Mouse (Mus musculus): ENCODE data around the gene Lix1. TPM values are rescaled to one million over a fixed set of nuclear protein-coding genes. Genes with fewer than 3 reads are reported as not detected.

Lix1 gene
- total RNA-seq (2021) = 1 to 10 TPM; 2.9 to 3.2 TPM
- long read RNA-seq, experiment 1, partial matches to known transcripts = 0 of 2 reads
- long read RNA-seq, experiment 1, other reads (novel, unspliced or antisense) = 1 of 2 reads
- long read RNA-seq, experiment 2, transcript Lix1-202 (3 exons, 2,678 nt) = major isoform, 6 of 8 reads
- long read RNA-seq, experiment 2, partial matches to known transcripts = 0 of 8 reads
- long read RNA-seq, experiment 2, other reads (novel, unspliced or antisense) = 2 of 8 reads

GRCm38 (mm10) chr17:17402222-17403004 lies at the start of gene Lix1:
TSS of gene Lix1 (plus strand) at chr17:17402672.
- intact Hi-C loops (cut with DNase I; ENCODE audit: low total_unique reads) = no loop called here
- DNase-seq = peak; percentile 33

- no peak for DNase-seq
- intact Hi-C loops (cut with DNase I; ENCODE audit: low total_unique reads) = no loop called here
These were observed 28.9 kb upstream of the Lix1 start for GRCm38 (mm10) chr17:17373550-17373917.

- intact Hi-C loops (cut with DNase I; ENCODE audit: low total_unique reads) = no loop called here
- DNase-seq = peak; percentile 94
These were observed 28.3 kb upstream of the Lix1 start, which contains the start of gene Riok2 for GRCm38 (mm10) chr17:17373918-17374910. TSS of gene Riok2 (plus strand) at chr17:17374309.

GRCm38 (mm10) chr17:17375581-17375980 lies 26.9 kb upstream of the Lix1 start:
- no peak for DNase-seq
- intact Hi-C loops (cut with DNase I; ENCODE audit: low total_unique reads) = no loop called here

GRCm38 (mm10) chr17:17383703-17384102 lies 18.8 kb upstream of the Lix1 start:
- intact Hi-C loops (cut with DNase I; ENCODE audit: low total_unique reads) = no loop called here
- no peak for DNase-seq

GRCm38 (mm10) chr17:17384502-17384901 lies 18.0 kb upstream of the Lix1 start:
- no peak for DNase-seq
- intact Hi-C loops (cut with DNase I; ENCODE audit: low total_unique reads) = no loop called here

GRCm38 (mm10) chr17:17386117-17386516 lies 16.4 kb upstream of the Lix1 start:
- no peak for DNase-seq
- intact Hi-C loops (cut with DNase I; ENCODE audit: low total_unique reads) = no loop called here

- intact Hi-C loops (cut with DNase I; ENCODE audit: low total_unique reads) = loop anchor here (10.0 kb wide), 2 partner anchors 133 to 353 kb away; no protein-coding TSS in a partner anchor
These were observed 10.6 kb upstream of the Lix1 start for GRCm38 (mm10) chr17:17391823-17392222.

GRCm38 (mm10) chr17:17392863-17393262 lies 9.6 kb upstream of the Lix1 start:
- intact Hi-C loops (cut with DNase I; ENCODE audit: low total_unique reads) = loop anchor here (10.0 kb wide), 2 partner anchors 132 to 352 kb away; no protein-coding TSS in a partner anchor
- no peak for DNase-seq

More at GRCm38 (mm10) chr17:17391823-17392222, 10.6 kb upstream of the Lix1 start:
- DNase-seq = no peak

- intact Hi-C loops (cut with DNase I; ENCODE audit: low total_unique reads) = loop anchor here (10.0 kb wide), 2 partner anchors 132 to 352 kb away; no protein-coding TSS in a partner anchor
- DNase-seq = no peak
These were observed 9.2 kb upstream of the Lix1 start for GRCm38 (mm10) chr17:17393300-17393699.

- intact Hi-C loops (cut with DNase I; ENCODE audit: low total_unique reads) = loop anchor here (10.0 kb wide), 2 partner anchors 130 to 350 kb away; no protein-coding TSS in a partner anchor
- DNase-seq = peak; percentile 68
These were observed 8.1 kb upstream of the Lix1 start for GRCm38 (mm10) chr17:17394336-17394735.

- intact Hi-C loops (cut with DNase I; ENCODE audit: low total_unique reads) = loop anchor here (5.0 to 10.0 kb wide), 3 partner anchors 128 to 348 kb away; no protein-coding TSS in a partner anchor
- no peak for DNase-seq
These were observed 5.6 kb upstream of the Lix1 start for GRCm38 (mm10) chr17:17396869-17397268.

- intact Hi-C loops (cut with DNase I; ENCODE audit: low total_unique reads) = loop anchor here (5.0 to 10.0 kb wide), 3 partner anchors 126 to 346 kb away; no protein-coding TSS in a partner anchor
- no peak for DNase-seq
These were observed 3.8 kb upstream of the Lix1 start for GRCm38 (mm10) chr17:17398664-17399063.

- intact Hi-C loops (cut with DNase I; ENCODE audit: low total_unique reads) = no loop called here
- DNase-seq = no peak
These were observed 566 bp downstream of the Lix1 start for GRCm38 (mm10) chr17:17403038-17403437.

GRCm38 (mm10) chr17:17403578-17404112 lies 1.2 kb downstream of the Lix1 start:
- DNase-seq = no peak
- intact Hi-C loops (cut with DNase I; ENCODE audit: low total_unique reads) = no loop called here

- DNase-seq = no peak
These were observed 2.5 kb downstream of the Lix1 start for GRCm38 (mm10) chr17:17404811-17405544.

GRCm38 (mm10) chr17:17405606-17406005 lies 3.1 kb downstream of the Lix1 start:
- intact Hi-C loops (cut with DNase I; ENCODE audit: low total_unique reads) = no loop called here
- DNase-seq = no peak

More at GRCm38 (mm10) chr17:17404811-17405544, 2.5 kb downstream of the Lix1 start:
- intact Hi-C loops (cut with DNase I; ENCODE audit: low total_unique reads) = no loop called here

GRCm38 (mm10) chr17:17408137-17408536 lies 5.7 kb downstream of the Lix1 start:
- intact Hi-C loops (cut with DNase I; ENCODE audit: low total_unique reads) = no loop called here
- DNase-seq = no peak
